Mouse (Mus musculus): ENCODE measurements around the gene Gm16405. TPM values are rescaled to one million over a fixed set of nuclear protein-coding genes. Genes with fewer than 3 reads are reported as not detected.
"Not testable (repeated sequence)": the region's sequence is repeated elsewhere in the genome, so short reads cannot be mapped to it uniquely, and the experiment has no call there.

The Gm16405 gene
- polyA plus RNA-seq (2011; ENCODE audit: insufficient read depth, insufficient read length, low read depth, missing spikeins), result not detected in 2 replicates

DNA sequence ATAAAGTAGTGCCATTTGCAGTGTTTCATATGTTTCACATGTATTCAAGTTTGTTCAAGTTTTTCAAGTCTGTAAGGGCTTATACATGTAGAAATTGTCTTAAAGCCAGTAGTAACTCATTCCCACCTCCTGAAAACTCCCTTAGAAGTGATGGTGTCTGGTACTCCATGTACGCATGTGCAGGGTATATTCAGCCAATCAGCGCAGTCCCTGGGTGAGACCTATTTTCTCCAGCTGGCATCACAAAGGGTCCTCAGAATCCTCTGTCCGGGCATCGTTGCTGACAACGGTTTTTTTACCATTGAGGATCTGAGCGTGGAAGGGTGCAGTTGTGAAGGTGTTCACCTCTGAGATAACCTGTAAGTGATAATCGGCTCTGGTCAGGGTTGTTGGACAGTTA is at the start of gene Gm16405:
Gene Gm16405 (plus strand): TSS at position 301 of the 400 bp plus-strand sequence.
- not testable (repeated sequence) for H3K27me3 ChIP-seq (ENCODE audit: control insufficient read depth, insufficient read depth, low read length, poor library complexity, severe bottlenecking); H3K4me1 ChIP-seq (ENCODE audit: control insufficient read depth, insufficient read depth, low read length); H3K27ac ChIP-seq (ENCODE audit: insufficient read depth, low read length); H3K4me3 ChIP-seq (ENCODE audit: low read depth, low read length); H3K36me3 ChIP-seq (ENCODE audit: control insufficient read depth, insufficient read depth, low read length, poor library complexity, severe bottlenecking); H3K9me3 ChIP-seq (replicated peaks; ENCODE audit: control insufficient read depth, insufficient read depth, low read length, poor library complexity, severe bottlenecking); H3K9ac ChIP-seq (ENCODE audit: low read depth, poor library complexity, severe bottlenecking)

Other genes with a start within 250 kb of the Gm16405 start
- not detected in 2 replicates for gene Gm16430, start 91.0 kb downstream of the Gm16405 start, polyA plus RNA-seq (2011; ENCODE audit: insufficient read depth, insufficient read length, low read depth, missing spikeins)